Mouse (Mus musculus) monocyte, adult 5-6 weeks (primary cell): ENCODE data around the gene Nr2f2. TPM values are rescaled to one million over a fixed set of nuclear protein-coding genes. Genes with fewer than 3 reads are reported as not detected.

ENCODE experiments used
- ATAC-seq: fragments of 153-309, 156-312 bp; replicated peaks from 2 replicates; pipeline ENCODE4 v1.8.0; 2017; ENCODE audit warnings: mild to moderate bottlenecking; ENCODE audit not compliant: low TSS enrichment, insufficient number of reproducible peaks, severe bottlenecking, poor library complexity, low FRiP score
- total RNA-seq: library from RNA; stranded (forward); fragments of 200-1000, 200-491, 200-594 nt; gene quantifications from 3 replicates; pipeline ENCODE4 v1.2.3, GENCODE M21; 2017

Nr2f2 gene
- total RNA-seq, 1 experiment from 2014 or later, result not detected

- ATAC-seq, result no peak
These were observed 28.8 kb downstream of the Nr2f2 start for GRCm38 (mm10) chr7:70337581-70338264.

DNA sequence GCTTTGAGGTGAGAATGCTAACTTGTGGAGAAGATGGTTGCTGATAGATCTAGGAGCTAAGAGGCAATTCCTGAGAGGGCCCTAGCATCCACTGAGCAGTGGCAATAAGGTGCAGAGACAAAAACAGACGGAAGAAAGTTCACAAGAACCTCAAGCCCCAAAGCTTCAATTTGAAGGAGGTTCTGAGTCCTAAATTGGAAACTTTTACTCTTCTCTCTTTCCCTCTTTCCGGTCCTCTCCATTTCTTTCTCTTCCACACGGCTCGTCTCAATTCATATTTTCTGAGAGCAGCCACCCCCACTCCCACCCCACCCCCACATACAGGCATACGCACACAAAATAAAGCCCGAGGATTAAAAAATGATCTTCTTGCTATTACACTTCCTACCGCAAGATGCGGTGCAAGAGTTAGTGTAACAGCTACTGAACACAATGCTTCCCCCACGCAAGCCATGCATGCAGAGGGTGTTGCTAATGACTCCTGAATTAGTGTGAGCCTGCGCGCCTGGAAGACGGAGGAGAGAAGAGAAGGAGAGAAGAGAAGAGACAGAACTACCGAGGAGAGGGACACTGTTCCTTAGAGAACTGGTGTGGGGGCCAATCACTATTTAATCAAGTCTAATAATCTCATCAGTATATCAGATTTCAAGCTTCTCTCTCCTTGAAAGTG is 29.8 kb downstream of the Nr2f2 start:
- no peak for ATAC-seq

DNA sequence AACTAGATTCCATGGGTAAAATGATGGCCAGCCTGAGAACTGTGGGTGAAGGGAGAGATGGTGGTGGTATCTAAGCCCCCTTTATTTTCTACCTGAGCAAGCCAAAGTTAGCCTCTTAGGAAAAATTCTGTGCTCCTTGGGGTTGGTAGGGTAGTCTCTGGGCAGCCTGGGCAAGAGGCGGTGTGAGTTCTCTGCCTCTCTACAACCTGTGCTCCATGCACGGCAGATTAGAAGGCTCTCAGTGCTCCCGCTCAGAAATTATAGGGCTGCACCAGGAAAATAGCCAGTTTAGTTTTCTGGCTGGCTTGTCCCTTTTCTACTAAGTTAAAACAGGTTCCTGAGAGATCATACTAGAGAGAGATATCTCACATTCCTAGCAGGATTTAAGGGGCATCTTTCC is 30.4 kb downstream of the Nr2f2 start:
- ATAC-seq, result no peak

GRCm38 (mm10) chr7:70335411-70335810 is 31.1 kb downstream of the Nr2f2 start:
- no peak for ATAC-seq

GRCm38 (mm10) chr7:70334836-70335235 is 31.7 kb downstream of the Nr2f2 start:
- no peak for ATAC-seq

DNA sequence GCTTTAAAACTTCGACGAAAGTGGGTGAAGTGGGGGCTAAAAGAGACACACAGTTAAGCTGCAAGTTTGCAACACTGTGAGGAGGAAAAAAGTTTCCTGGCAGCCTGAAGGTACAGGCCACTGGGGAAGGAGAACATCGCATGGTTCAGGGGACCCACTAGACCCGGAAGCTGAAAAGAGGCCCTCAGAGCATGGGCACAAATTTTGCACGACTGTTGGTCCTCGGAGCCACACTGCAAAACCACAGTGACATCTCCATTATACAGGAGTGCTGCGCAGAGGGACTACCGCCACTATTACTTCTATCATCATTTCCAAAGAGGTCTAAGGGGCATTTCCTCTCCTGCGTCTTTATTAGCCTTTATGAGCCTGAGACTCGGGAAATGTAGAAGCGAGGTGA is 32.7 kb downstream of the Nr2f2 start:
- no peak for ATAC-seq

GRCm38 (mm10) chr7:70332926-70333664 is 33.4 kb downstream of the Nr2f2 start:
- no peak for ATAC-seq

DNA sequence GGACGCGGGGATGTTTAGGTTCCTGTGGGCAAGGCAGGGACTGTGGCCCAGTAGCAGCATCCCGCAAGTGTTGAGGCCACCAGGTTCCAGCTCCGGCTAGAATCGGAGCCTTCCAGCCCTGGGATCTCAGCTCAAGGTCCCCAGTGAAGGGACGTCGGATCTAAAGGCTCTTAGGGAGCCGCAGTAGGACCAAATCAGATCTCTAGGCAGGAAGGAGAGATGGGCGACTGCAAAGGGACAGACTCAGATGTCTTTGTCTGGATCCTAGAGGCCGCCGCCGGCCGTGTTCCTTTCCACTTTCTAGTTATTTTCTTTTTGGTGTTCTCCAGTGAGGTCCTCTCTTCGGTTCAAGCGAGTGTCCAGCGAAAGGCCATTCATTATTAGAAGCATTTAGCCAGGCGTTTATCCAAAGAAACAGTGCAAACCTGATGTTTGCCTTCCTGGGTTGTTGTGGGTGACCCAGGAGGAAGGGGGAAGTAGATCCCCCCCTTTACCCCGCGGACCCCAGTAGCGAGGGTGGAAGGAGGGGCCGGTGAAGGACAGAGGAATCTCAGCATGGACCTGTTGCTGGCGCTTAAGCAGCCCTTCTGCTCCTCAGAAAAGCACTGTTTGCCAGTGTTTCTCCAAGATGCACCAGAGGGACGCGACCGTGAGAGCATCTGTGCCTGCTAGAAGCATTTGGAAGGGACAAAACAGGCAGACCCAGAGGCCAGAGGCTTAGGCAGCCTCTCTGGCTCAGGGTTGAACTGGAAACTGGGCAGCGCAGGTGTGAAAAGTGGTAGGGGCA is 34.3 kb downstream of the Nr2f2 start:
- ATAC-seq, result no peak

DNA sequence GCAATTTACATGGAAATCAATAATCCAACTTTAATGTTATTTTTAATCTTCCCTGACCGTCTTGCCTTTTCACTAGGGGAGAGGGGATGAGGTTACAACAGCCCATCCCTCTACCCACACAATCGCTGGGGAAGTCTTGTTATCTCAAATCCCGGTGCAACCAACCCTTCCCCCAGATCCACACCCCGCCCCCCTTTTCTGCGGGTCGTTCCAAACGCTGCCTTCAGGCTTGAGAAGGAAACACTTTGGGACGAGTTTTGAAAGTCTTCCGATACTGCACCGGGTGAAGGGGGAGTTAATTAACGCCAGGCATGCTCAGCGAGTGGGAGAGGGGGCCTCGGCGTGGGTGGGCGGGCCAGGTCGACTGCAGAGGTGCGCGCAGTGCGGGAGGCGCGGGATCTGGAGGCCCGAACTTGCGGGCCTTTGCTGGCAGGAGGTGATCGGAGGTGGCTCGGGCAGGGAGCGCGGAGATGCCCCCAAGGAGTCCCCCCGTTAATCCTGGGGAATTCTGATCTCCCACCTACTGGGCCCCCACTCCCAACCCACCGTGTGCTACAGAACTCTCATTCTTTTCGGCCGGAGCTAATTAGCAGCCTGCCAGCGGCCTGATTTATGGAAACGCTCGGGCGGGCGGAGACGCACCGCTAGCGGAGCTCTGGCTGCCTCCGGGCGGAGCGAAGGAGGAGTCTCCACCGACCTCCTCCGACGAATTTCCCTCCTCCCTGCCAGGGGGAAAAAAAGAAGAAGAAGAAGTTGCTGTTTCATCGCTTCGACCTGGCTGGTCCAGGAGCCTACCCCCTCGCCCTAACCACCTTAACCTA is 35.1 kb downstream of the Nr2f2 start:
- ATAC-seq, result no peak

DNA sequence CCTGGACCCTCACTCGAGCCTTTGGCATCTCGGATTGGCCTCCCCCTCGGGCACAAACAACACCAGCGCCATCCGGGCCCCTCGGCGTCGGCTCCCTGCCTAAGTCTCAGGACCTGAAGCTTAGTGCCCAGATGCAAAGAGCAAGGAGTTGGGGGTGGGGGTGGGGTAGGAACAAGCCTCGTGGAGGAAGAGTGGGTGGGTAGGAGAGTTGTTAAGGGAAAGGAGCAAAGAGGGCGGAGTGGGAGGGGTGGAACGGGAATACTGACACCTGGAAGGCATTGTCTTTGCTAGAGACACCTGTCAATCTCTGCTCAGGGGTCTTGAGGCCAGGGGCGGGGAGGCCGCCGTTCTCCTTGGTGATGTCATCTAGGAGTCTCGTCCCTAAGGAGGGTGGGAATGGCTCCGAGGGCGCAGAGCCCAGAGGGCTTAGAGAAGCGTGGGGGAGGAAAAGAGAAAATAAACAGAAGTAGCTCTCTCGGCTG is 35.7 kb downstream of the Nr2f2 start:
- ATAC-seq, result no peak

GRCm38 (mm10) chr7:70330207-70330562 is 36.4 kb downstream of the Nr2f2 start:
- ATAC-seq, result no peak

DNA sequence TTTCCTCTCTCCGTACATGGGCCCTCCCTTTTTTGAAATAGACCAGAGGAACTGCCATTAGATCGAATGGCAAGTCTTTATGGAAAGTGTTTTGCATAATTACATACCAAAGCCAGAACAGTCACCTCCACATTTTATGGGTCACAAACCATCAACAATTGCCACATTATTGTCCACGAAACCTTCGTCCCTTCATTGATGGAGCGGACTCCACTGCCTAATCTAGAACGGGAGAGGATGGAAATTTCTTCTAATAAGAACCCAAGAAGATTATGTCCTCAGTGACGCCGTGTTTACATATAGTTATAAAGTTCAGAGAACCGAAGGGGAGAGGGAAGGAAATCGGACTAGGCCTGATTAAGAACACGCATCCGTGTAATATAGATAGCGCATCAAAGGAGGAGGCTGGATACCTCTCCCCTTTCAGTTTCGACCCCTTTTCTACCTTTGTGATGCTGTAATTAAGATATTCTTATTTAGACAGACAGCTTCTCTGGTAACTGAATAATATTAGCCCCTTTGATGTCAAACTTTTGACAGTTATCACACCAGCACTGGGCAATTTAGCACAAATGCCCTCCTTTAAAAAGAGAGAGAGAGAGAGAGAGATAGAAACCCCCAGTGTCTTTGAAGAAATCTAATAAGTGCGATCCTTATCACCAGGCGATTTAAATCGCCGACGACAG is 36.9 kb downstream of the Nr2f2 start:
- no peak for ATAC-seq

- ATAC-seq, result no peak
These were observed 37.5 kb downstream of the Nr2f2 start for GRCm38 (mm10) chr7:70329037-70329516.

GRCm38 (mm10) chr7:70328206-70329036 is 38.1 kb downstream of the Nr2f2 start:
- ATAC-seq, result no peak

- no peak for ATAC-seq
These were observed 39.3 kb downstream of the Nr2f2 start for GRCm38 (mm10) chr7:70327191-70327590.

DNA sequence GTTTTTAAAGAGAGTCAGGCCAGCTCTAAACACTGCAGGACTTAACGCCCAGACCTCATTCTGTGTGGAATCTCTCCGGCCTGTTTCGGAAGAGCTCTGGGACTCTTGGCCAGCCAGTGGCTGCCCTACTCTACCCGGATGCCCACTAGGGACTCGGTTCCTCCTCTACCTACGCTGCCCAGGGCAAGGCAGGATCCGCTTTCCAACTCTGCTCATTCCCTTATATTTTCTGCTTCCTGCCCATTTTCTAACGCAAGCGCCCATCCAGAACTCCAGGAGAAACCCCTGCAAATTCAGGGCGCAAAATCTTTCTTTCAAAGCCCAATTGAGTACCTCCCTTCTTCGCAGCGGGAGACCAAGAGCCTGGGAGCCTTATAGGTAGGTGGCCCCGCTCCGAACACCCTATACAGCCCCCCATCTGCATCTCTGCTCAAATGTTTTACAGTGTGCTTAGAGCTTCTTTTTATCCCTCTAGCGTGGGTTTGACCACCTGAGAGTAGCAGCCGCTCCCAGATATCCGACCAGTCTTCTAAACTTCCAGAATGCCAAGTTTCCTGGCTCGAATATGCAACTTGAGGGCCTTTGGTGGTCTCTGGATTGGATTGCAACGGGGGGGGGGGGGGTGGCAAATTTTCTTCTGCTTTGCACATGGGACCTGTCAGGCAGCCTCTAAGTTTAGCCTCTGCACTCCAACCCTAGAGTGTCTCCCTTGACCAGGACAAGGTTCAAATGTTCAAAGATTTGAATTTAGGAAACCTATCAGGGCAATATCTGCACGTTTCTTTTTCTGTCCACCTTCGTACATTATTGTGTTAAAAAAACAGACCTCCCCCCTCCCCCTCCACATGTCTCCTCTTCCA is 40.1 kb downstream of the Nr2f2 start:
- ATAC-seq, result no peak
